In genomic region chr10:127281316-127281715, GRCm38 (mm10) we compare ENCODE assay signal across 23 mouse cellular contexts. TPM values are rescaled to one million over a fixed set of nuclear protein-coding genes. Genes with fewer than 3 reads are reported as not detected.
DNase-seq lines count a peak whose midpoint lies in the region; ATAC-seq and TF ChIP-seq lines count a peak whose summit lies in the region.
"Had no signal": no experiment of that assay in that cellular context is flagged by ENCODE, and none has a peak within 500 bp of the region (broad histone marks: within the 10 kb centered on the region; RNA-seq: fewer than 3 reads in every experiment).

No protein-coding gene starts in this region.

- WGBS in hindbrain, embryonic 16.5 days = 81% methylated on average over 8 of the region's 8 CpGs
- 90% methylated on average over 8 of the region's 8 CpGs for WGBS in hindbrain, embryonic 14.5 days
- 68% methylated on average over 8 of the region's 8 CpGs for WGBS in kidney, adult 2 months
- 85% methylated on average over 8 of the region's 8 CpGs for WGBS in midbrain, embryonic 10.5 days
- WGBS in midbrain, embryonic 13.5 days = 89% methylated on average over 8 of the region's 8 CpGs
- 83% methylated on average over 8 of the region's 8 CpGs for WGBS in liver, embryonic 12.5 days (ENCODE audit: insufficient replicate concordance)

- DNase-seq in hindbrain, embryonic 14.5 days (ENCODE audit: low spot score) = no peak
- DNase-seq in kidney, adult 2 months = peak; percentile 43
- no peak for DNase-seq in kidney, postnatal 4 days
- no peak for DNase-seq in midbrain, embryonic 10.5 days (ENCODE audit: low spot score)
- DNase-seq: adrenal gland, postnatal 25 days; cerebellum, adult 11-12 months; cerebellum, adult 8-10 months; forebrain, postnatal 0 days; gastrocnemius, adult 2 months; gastrocnemius, postnatal 14 days; heart, adult 11 months had no signal

- H3K9ac ChIP-seq in hindbrain, embryonic 16.5 days (ENCODE audit: low read depth, low read length) = no peak overlapping the region
- no peak overlapping the region for H3K9ac ChIP-seq in hindbrain, embryonic 14.5 days
- H3K9ac ChIP-seq in midbrain, embryonic 13.5 days (replicated peaks) = no peak overlapping the region
- H3K9ac ChIP-seq in liver, embryonic 12.5 days = no peak overlapping the region
- H3K9ac ChIP-seq: embryonic facial prominence, embryonic 12.5 days; embryonic facial prominence, embryonic 15.5 days; forebrain, postnatal 0 days; hindbrain, embryonic 12.5 days had no signal

- H3K79me2 ChIP-seq in myocyte (ENCODE audit: control insufficient read depth, insufficient read depth) = peaks cover 7% of the 10 kb centered on the region

- no peak for TF ChIP-seq CTCF in kidney, adult 2 months (conservative IDR thresholded peaks at IDR 0.05; ENCODE audit: insufficient read depth, insufficient read length, low read depth, low read length)

- H3ac ChIP-seq in myocyte (ENCODE audit: control insufficient read depth, insufficient read length) = no peak overlapping the region

- no peak for ATAC-seq in hindbrain, embryonic 16.5 days
- no peak for ATAC-seq in hindbrain, embryonic 14.5 days (ENCODE audit: low FRiP score)
- no peak for ATAC-seq in midbrain, embryonic 13.5 days
- ATAC-seq in liver, embryonic 12.5 days = no peak
- ATAC-seq: CD4-positive, CD25-positive, alpha-beta regulatory T cell, adult 4 months; forebrain, embryonic 14.5 days; forebrain, postnatal 0 days; hindbrain, postnatal 0 days; Patski had no signal

- no peak overlapping the region for H3K4me3 ChIP-seq in hindbrain, embryonic 16.5 days (ENCODE audit: low read length)
- H3K4me3 ChIP-seq in hindbrain, embryonic 14.5 days (replicated peaks; ENCODE audit: low read length) = no peak overlapping the region
- no peak overlapping the region for H3K4me3 ChIP-seq in kidney, adult 2 months (ENCODE audit: insufficient read depth, low read depth, low read length)
- H3K4me3 ChIP-seq in midbrain, embryonic 10.5 days = no peak overlapping the region
- no peak overlapping the region for H3K4me3 ChIP-seq in midbrain, embryonic 13.5 days (replicated peaks)
- H3K4me3 ChIP-seq in myocyte = no peak overlapping the region
- no peak overlapping the region for H3K4me3 ChIP-seq in liver, embryonic 12.5 days
- H3K4me3 ChIP-seq: embryonic facial prominence, embryonic 12.5 days; embryonic facial prominence, embryonic 15.5 days; gastrocnemius, adult 2 months; hindbrain, embryonic 12.5 days had no signal

- H3K36me3 ChIP-seq in hindbrain, embryonic 16.5 days (ENCODE audit: control insufficient read depth, insufficient read depth, low read length) = peaks cover 64% of the 10 kb centered on the region
- peaks cover 100% of the 10 kb centered on the region for H3K36me3 ChIP-seq in hindbrain, embryonic 14.5 days (replicated peaks; ENCODE audit: control insufficient read depth, insufficient read depth)
- H3K36me3 ChIP-seq in kidney, adult 2 months (ENCODE audit: control insufficient read depth, insufficient read depth, low read length) = peaks cover 3% of the 10 kb centered on the region
- peaks cover 100% of the 10 kb centered on the region for H3K36me3 ChIP-seq in midbrain, embryonic 10.5 days
- peaks cover 99% of the 10 kb centered on the region for H3K36me3 ChIP-seq in midbrain, embryonic 13.5 days
- peaks cover 41% of the 10 kb centered on the region for H3K36me3 ChIP-seq in myocyte (ENCODE audit: control insufficient read depth, insufficient read depth)
- peaks cover 100% of the 10 kb centered on the region for H3K36me3 ChIP-seq in liver, embryonic 12.5 days

- no peak for TF ChIP-seq POLR2A in kidney, adult 2 months (IDR thresholded peaks at IDR 0.05; ENCODE audit: low read depth, low read length)
- TF ChIP-seq POLR2A in myocyte (IDR thresholded peaks at IDR 0.05; ENCODE audit: insufficient read length, low read depth) = peak; percentile 12

- no peak overlapping the region for H3K4me2 ChIP-seq in hindbrain, embryonic 16.5 days (ENCODE audit: low read length)
- no peak overlapping the region for H3K4me2 ChIP-seq in hindbrain, embryonic 14.5 days (replicated peaks)
- no peak overlapping the region for H3K4me2 ChIP-seq in midbrain, embryonic 13.5 days (replicated peaks)
- H3K4me2 ChIP-seq in myocyte (ENCODE audit: low read depth) = no peak overlapping the region
- no peak overlapping the region for H3K4me2 ChIP-seq in liver, embryonic 12.5 days
- H3K4me2 ChIP-seq: embryonic facial prominence, embryonic 12.5 days; embryonic facial prominence, embryonic 15.5 days; heart, embryonic 11.5 days; hindbrain, embryonic 12.5 days had no signal

- H3K27ac ChIP-seq in hindbrain, embryonic 16.5 days (ENCODE audit: low read depth, low read length) = 0 out of 2 replicates have a peak overlapping the region, but pooled peaks have one; percentile 2
- H3K27ac ChIP-seq in hindbrain, embryonic 14.5 days = no peak overlapping the region
- no peak overlapping the region for H3K27ac ChIP-seq in kidney, adult 2 months (ENCODE audit: insufficient read depth, low read depth, low read length)
- 0 out of 2 replicates have a peak overlapping the region, but pooled peaks have one; percentile 13 for H3K27ac ChIP-seq in midbrain, embryonic 10.5 days (replicated peaks)
- no peak overlapping the region for H3K27ac ChIP-seq in midbrain, embryonic 13.5 days
- no peak overlapping the region for H3K27ac ChIP-seq in liver, embryonic 12.5 days
- H3K27ac ChIP-seq: embryonic facial prominence, embryonic 12.5 days; embryonic facial prominence, embryonic 15.5 days; hindbrain, embryonic 12.5 days; hindbrain, postnatal 0 days had no signal

- H3K9me3 ChIP-seq in hindbrain, embryonic 16.5 days (ENCODE audit: control insufficient read depth, low read length) = no peaks in the 10 kb centered on the region
- no peaks in the 10 kb centered on the region for H3K9me3 ChIP-seq in hindbrain, embryonic 14.5 days (ENCODE audit: control insufficient read depth, low read length)
- no peaks in the 10 kb centered on the region for H3K9me3 ChIP-seq in midbrain, embryonic 10.5 days (replicated peaks)
- no peaks in the 10 kb centered on the region for H3K9me3 ChIP-seq in midbrain, embryonic 13.5 days
- no peaks in the 10 kb centered on the region for H3K9me3 ChIP-seq in liver, embryonic 12.5 days (replicated peaks)
- H3K9me3 ChIP-seq: embryonic facial prominence, embryonic 12.5 days; embryonic facial prominence, embryonic 15.5 days; hindbrain, embryonic 12.5 days had no signal

- H3K4me1 ChIP-seq in hindbrain, embryonic 16.5 days (ENCODE audit: control insufficient read depth, insufficient read depth, low read depth, low read length) = peaks cover 8% of the 10 kb centered on the region
- peaks cover 3% of the 10 kb centered on the region; the same call in 1 of the 2 replicates for H3K4me1 ChIP-seq in hindbrain, embryonic 14.5 days (replicated peaks; ENCODE audit: control insufficient read depth, insufficient read depth, low read length)
- H3K4me1 ChIP-seq in kidney, adult 2 months (ENCODE audit: control insufficient read depth, insufficient read depth, low read length) = no peaks in the 10 kb centered on the region
- H3K4me1 ChIP-seq in midbrain, embryonic 10.5 days = peaks cover 28% of the 10 kb centered on the region
- H3K4me1 ChIP-seq in midbrain, embryonic 13.5 days (replicated peaks) = peaks cover 20% of the 10 kb centered on the region
- peaks cover 15% of the 10 kb centered on the region for H3K4me1 ChIP-seq in liver, embryonic 12.5 days

- no peaks in the 10 kb centered on the region for H3K27me3 ChIP-seq in hindbrain, embryonic 16.5 days (replicated peaks; ENCODE audit: control insufficient read depth, insufficient read depth, low read length)
- no peaks in the 10 kb centered on the region for H3K27me3 ChIP-seq in hindbrain, embryonic 14.5 days (ENCODE audit: control insufficient read depth, insufficient read depth, low read length)
- no peaks in the 10 kb centered on the region for H3K27me3 ChIP-seq in kidney, adult 2 months (replicated peaks; ENCODE audit: control insufficient read depth, insufficient read depth, low read length)
- no peaks in the 10 kb centered on the region for H3K27me3 ChIP-seq in midbrain, embryonic 10.5 days (ENCODE audit: low read depth, poor library complexity, severe bottlenecking)
- H3K27me3 ChIP-seq in midbrain, embryonic 13.5 days = no peaks in the 10 kb centered on the region
- no peaks in the 10 kb centered on the region for H3K27me3 ChIP-seq in myocyte (ENCODE audit: control insufficient read depth, insufficient read depth, insufficient read length)
- no peaks in the 10 kb centered on the region for H3K27me3 ChIP-seq in liver, embryonic 12.5 days (replicated peaks)
- H3K27me3 ChIP-seq: embryonic facial prominence, embryonic 12.5 days; embryonic facial prominence, embryonic 15.5 days; hindbrain, embryonic 12.5 days; Patski had no signal

RNA-seq across cellular contexts. Expression of gene Mbd6, which starts 7.5 kb away (rescaled TPM):
- polyA plus RNA-seq in hindbrain, embryonic 16.5 days (2015; fragmentation: Nextera tagmentation; extraction: Ambion mirVana) = 11.2 and 11.5 TPM in 2 replicates
- 16.2 and 20.0 TPM in 2 replicates for polyA plus RNA-seq in hindbrain, embryonic 14.5 days (2014; fragmentation: Nextera tagmentation; extraction: Ambion mirVana)
- 24.6 and 26.8 TPM in 2 replicates for polyA plus RNA-seq in kidney, adult 2 months (2012; rRNA removed)
- 11.9 and 13.0 TPM in 2 replicates for polyA plus RNA-seq in midbrain, embryonic 10.5 days (2016; fragmentation: Nextera tagmentation; extraction: Ambion mirVana)
- 16.0 and 16.5 TPM in 2 replicates for polyA plus RNA-seq in midbrain, embryonic 13.5 days (2015; fragmentation: Nextera tagmentation; extraction: Ambion mirVana)
- 24.7 TPM for polyA plus RNA-seq in myocyte (2012; fragmentation: generic; extraction: Trizol)
- polyA plus RNA-seq in liver, embryonic 12.5 days (2016; fragmentation: Nextera tagmentation; extraction: Ambion mirVana) = 8.5 and 9.8 TPM in 2 replicates

RNA-seq across cellular contexts. Expression of gene Dctn2, which starts 15.1 kb away (rescaled TPM):
- 355 and 358 TPM in 2 replicates for polyA plus RNA-seq in hindbrain, embryonic 16.5 days (2015; fragmentation: Nextera tagmentation; extraction: Ambion mirVana)
- 281 and 296 TPM in 2 replicates for polyA plus RNA-seq in hindbrain, embryonic 14.5 days (2014; fragmentation: Nextera tagmentation; extraction: Ambion mirVana)
- 181 and 184 TPM in 2 replicates for polyA plus RNA-seq in kidney, adult 2 months (2012; rRNA removed)
- 212 and 239 TPM in 2 replicates for polyA plus RNA-seq in midbrain, embryonic 10.5 days (2016; fragmentation: Nextera tagmentation; extraction: Ambion mirVana)
- polyA plus RNA-seq in midbrain, embryonic 13.5 days (2015; fragmentation: Nextera tagmentation; extraction: Ambion mirVana) = 310 TPM in 2 replicates
- polyA plus RNA-seq in myocyte (2012; fragmentation: generic; extraction: Trizol) = 250 TPM
- polyA plus RNA-seq in liver, embryonic 12.5 days (2016; fragmentation: Nextera tagmentation; extraction: Ambion mirVana) = 95.5 and 96.1 TPM in 2 replicates

RNA-seq across cellular contexts. Expression of gene Kif5a, which starts 18.2 kb away (rescaled TPM):
- polyA plus RNA-seq in hindbrain, embryonic 16.5 days (2015; fragmentation: Nextera tagmentation; extraction: Ambion mirVana) = 115 and 130 TPM in 2 replicates
- polyA plus RNA-seq in hindbrain, embryonic 14.5 days (2014; fragmentation: Nextera tagmentation; extraction: Ambion mirVana) = 118 and 129 TPM in 2 replicates
- polyA plus RNA-seq in kidney, adult 2 months (2012; rRNA removed) = 3.7 and 6.7 TPM in 2 replicates
- 14.9 and 29.4 TPM in 2 replicates for polyA plus RNA-seq in midbrain, embryonic 10.5 days (2016; fragmentation: Nextera tagmentation; extraction: Ambion mirVana)
- polyA plus RNA-seq in midbrain, embryonic 13.5 days (2015; fragmentation: Nextera tagmentation; extraction: Ambion mirVana) = 73.0 and 76.7 TPM in 2 replicates
- 0.14 TPM for polyA plus RNA-seq in myocyte (2012; fragmentation: generic; extraction: Trizol)
- polyA plus RNA-seq in liver, embryonic 12.5 days (2016; fragmentation: Nextera tagmentation; extraction: Ambion mirVana) = 0.08 and 0.12 TPM in 2 replicates
- polyA plus RNA-seq: CD4-positive, CD25-positive, alpha-beta regulatory T cell, adult 4 months had no signal

RNA-seq across cellular contexts. Expression of gene Mars, which starts 30.3 kb away (rescaled TPM):
- polyA plus RNA-seq in hindbrain, embryonic 16.5 days (2015; fragmentation: Nextera tagmentation; extraction: Ambion mirVana) = 108 and 113 TPM in 2 replicates
- 113 and 124 TPM in 2 replicates for polyA plus RNA-seq in hindbrain, embryonic 14.5 days (2014; fragmentation: Nextera tagmentation; extraction: Ambion mirVana)
- polyA plus RNA-seq in kidney, adult 2 months (2012; rRNA removed) = 44.4 and 48.3 TPM in 2 replicates
- polyA plus RNA-seq in midbrain, embryonic 10.5 days (2016; fragmentation: Nextera tagmentation; extraction: Ambion mirVana) = 180 and 187 TPM in 2 replicates
- 122 and 127 TPM in 2 replicates for polyA plus RNA-seq in midbrain, embryonic 13.5 days (2015; fragmentation: Nextera tagmentation; extraction: Ambion mirVana)
- 280 TPM for polyA plus RNA-seq in myocyte (2012; fragmentation: generic; extraction: Trizol)
- 192 and 193 TPM in 2 replicates for polyA plus RNA-seq in liver, embryonic 12.5 days (2016; fragmentation: Nextera tagmentation; extraction: Ambion mirVana)

RNA-seq across cellular contexts. Expression of gene Arhgap9, which starts 40.4 kb away (rescaled TPM):
- 0.79 and 0.81 TPM in 2 replicates for polyA plus RNA-seq in hindbrain, embryonic 16.5 days (2015; fragmentation: Nextera tagmentation; extraction: Ambion mirVana)
- polyA plus RNA-seq in hindbrain, embryonic 14.5 days (2014; fragmentation: Nextera tagmentation; extraction: Ambion mirVana) = 0.88 and 1.1 TPM in 2 replicates
- polyA plus RNA-seq in kidney, adult 2 months (2012; rRNA removed) = 2.7 and 6.0 TPM in 2 replicates
- polyA plus RNA-seq in midbrain, embryonic 10.5 days (2016; fragmentation: Nextera tagmentation; extraction: Ambion mirVana) = 1.1 and 1.3 TPM in 2 replicates
- polyA plus RNA-seq in midbrain, embryonic 13.5 days (2015; fragmentation: Nextera tagmentation; extraction: Ambion mirVana) = 0.77 and 1.4 TPM in 2 replicates
- polyA plus RNA-seq in myocyte (2012; fragmentation: generic; extraction: Trizol) = 0.77 TPM
- 15.9 and 16.9 TPM in 2 replicates for polyA plus RNA-seq in liver, embryonic 12.5 days (2016; fragmentation: Nextera tagmentation; extraction: Ambion mirVana)
- polyA plus RNA-seq: Patski had no signal

Comparison
In these comparisons a context has a peak if more than half of its experiments do, and no peak if none do; other contexts are left out.
1. H3K27ac ChIP-seq: peak in hindbrain, embryonic 16.5 days (single experiment) and midbrain, embryonic 10.5 days (single experiment); none in hindbrain, embryonic 14.5 days (single experiment), kidney, adult 2 months (single experiment), midbrain, embryonic 13.5 days (single experiment) and liver, embryonic 12.5 days (single experiment).